Mouse (Mus musculus) stomach, postnatal 0 days (tissue): ENCODE results near the gene Cep89.

ENCODE experiments used
- CTCF ChIP-seq: IDR thresholded peaks from 2 replicates; pipeline ENCODE4 v1.5.1; 2016; ENCODE audit warnings: antibody characterized with exemption, low read depth, mild to moderate bottlenecking, moderate library complexity
- EP300 ChIP-seq: optimal IDR thresholded peaks from 2 replicates; pipeline ENCODE3; 2016; ENCODE audit warnings: antibody characterized with exemption

- TF ChIP-seq CTCF (no peak), EP300 (no peak)
Measured at GRCm38 (mm10) chr7:35448867-35449266, 52.0 kb downstream of the Cep89 start.
